Comparison of ENCODE assay signal across 16 mouse cellular contexts in the genomic region with DNA sequence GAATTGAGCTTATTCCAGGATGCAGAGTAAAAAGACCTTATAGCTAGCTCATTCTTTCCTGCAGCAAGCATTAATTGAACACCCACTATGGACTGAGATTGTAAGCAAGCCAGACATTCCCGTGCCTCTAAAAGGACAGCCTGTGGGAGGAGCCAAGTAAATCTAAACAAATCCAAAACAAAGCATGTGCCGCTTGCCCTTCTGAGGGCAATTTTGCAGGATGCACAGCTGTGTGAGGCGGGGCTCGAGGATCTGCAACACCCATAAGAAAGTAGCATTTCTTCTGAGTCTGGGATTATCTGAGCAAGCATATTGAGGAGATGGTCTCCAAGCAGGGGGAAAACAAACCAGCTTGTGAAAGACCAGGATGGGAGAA. TPM values are rescaled to one million over a fixed set of nuclear protein-coding genes. Genes with fewer than 3 reads are reported as not detected.
A peak's percentile ranks its signal among the peaks of the same experiment; 100 is the strongest.
DNase-seq lines count a peak whose midpoint lies in the region; ATAC-seq lines count a peak whose summit lies in the region.
"Had no signal": no experiment of that assay in that cellular context is flagged by ENCODE, and none has a peak within 500 bp of the region (broad histone marks: within the 10 kb centered on the region; RNA-seq: fewer than 3 reads in every experiment).

No protein-coding gene starts in this region.

- peak; percentile 43; the same call in 1 of the 2 replicates for ATAC-seq in kidney, embryonic 14.5 days (ENCODE audit: low FRiP score, low TSS enrichment)
- ATAC-seq in forebrain, embryonic 15.5 days (replicated peaks): peak; percentile 68
- ATAC-seq: liver, postnatal 0 days; midbrain, embryonic 13.5 days had no signal

- no peaks in the 10 kb centered on the region for H3K9me3 ChIP-seq in kidney, embryonic 14.5 days (ENCODE audit: control insufficient read depth, low read length)
- no peaks in the 10 kb centered on the region for H3K9me3 ChIP-seq in forebrain, embryonic 15.5 days
- H3K9me3 ChIP-seq: limb, embryonic 12.5 days; midbrain, embryonic 13.5 days had no signal

- no peaks in the 10 kb centered on the region for H3K36me3 ChIP-seq in kidney, embryonic 14.5 days (ENCODE audit: control insufficient read depth, insufficient read depth, low read length)
- no peaks in the 10 kb centered on the region for H3K36me3 ChIP-seq in forebrain, embryonic 15.5 days
- H3K36me3 ChIP-seq: heart, embryonic 12.5 days; limb, embryonic 12.5 days; midbrain, embryonic 13.5 days had no signal

- no peak overlapping the region for H3K4me2 ChIP-seq in kidney, embryonic 14.5 days (replicated peaks; ENCODE audit: low read depth, low read length)
- no peak overlapping the region for H3K4me2 ChIP-seq in forebrain, embryonic 15.5 days (replicated peaks)
- H3K4me2 ChIP-seq: heart, embryonic 12.5 days; limb, embryonic 12.5 days; midbrain, embryonic 13.5 days had no signal

- no peaks in the 10 kb centered on the region for H3K4me1 ChIP-seq in kidney, embryonic 14.5 days (ENCODE audit: control insufficient read depth, insufficient read depth, low read length)
- peaks cover 5% of the 10 kb centered on the region for H3K4me1 ChIP-seq in forebrain, embryonic 15.5 days
- H3K4me1 ChIP-seq: heart, embryonic 12.5 days; limb, embryonic 12.5 days; midbrain, embryonic 13.5 days had no signal

- H3K27ac ChIP-seq in kidney, embryonic 14.5 days (ENCODE audit: low read depth, low read length): no peak overlapping the region
- no peak overlapping the region for H3K27ac ChIP-seq in forebrain, embryonic 15.5 days (replicated peaks)
- H3K27ac ChIP-seq: limb, embryonic 12.5 days; midbrain, embryonic 13.5 days had no signal

- H3K9ac ChIP-seq in kidney, embryonic 14.5 days (ENCODE audit: low read depth, low read length): no peak overlapping the region
- H3K9ac ChIP-seq in forebrain, embryonic 15.5 days (replicated peaks): no peak overlapping the region
- H3K9ac ChIP-seq: heart, embryonic 12.5 days; limb, embryonic 12.5 days; liver, postnatal 0 days; midbrain, embryonic 13.5 days had no signal

- H3K4me3 ChIP-seq in kidney, embryonic 14.5 days (ENCODE audit: low read length): no peak overlapping the region
- H3K4me3 ChIP-seq in forebrain, embryonic 15.5 days: no peak overlapping the region
- H3K4me3 ChIP-seq: heart, embryonic 12.5 days; limb, embryonic 12.5 days; midbrain, embryonic 13.5 days had no signal

- WGBS in kidney, embryonic 14.5 days: 50% methylated on average over 4 of the region's 4 CpGs
- 25% methylated on average over 4 of the region's 4 CpGs for WGBS in forebrain, embryonic 15.5 days

- no peak for DNase-seq in kidney, postnatal 14 days
- DNase-seq in NIH3T3 (ENCODE audit: low read depth): peak; percentile 17
- peak; percentile 24 for DNase-seq in lung, postnatal 36 days
- DNase-seq in c-Kit-positive CD71-positive TER-119-positive erythroid progenitor cells, embryonic 14.5 days (ENCODE audit: low spot score): no peak
- DNase-seq in urinary bladder, adult 2 months (ENCODE audit: low spot score): no peak
- DNase-seq: adrenal gland, postnatal 25 days; cerebellum, postnatal 36 days; gastrocnemius, postnatal 36 days; heart, postnatal 4 days; kidney, postnatal 36 days; liver, postnatal 0 days had no signal

- H3K27me3 ChIP-seq in kidney, embryonic 14.5 days (ENCODE audit: control insufficient read depth, insufficient read depth, low read length): no peaks in the 10 kb centered on the region
- H3K27me3 ChIP-seq in forebrain, embryonic 15.5 days: no peaks in the 10 kb centered on the region
- H3K27me3 ChIP-seq: heart, embryonic 12.5 days; limb, embryonic 12.5 days; midbrain, embryonic 13.5 days had no signal

RNA-seq across cellular contexts. Expression of a gene that starts 43.2 kb away (rescaled TPM):
- polyA plus RNA-seq in kidney, embryonic 14.5 days (2014; fragmentation: Nextera tagmentation; extraction: Ambion mirVana): 21.3 and 36.3 TPM in 2 replicates
- polyA plus RNA-seq in forebrain, embryonic 15.5 days (2015; fragmentation: Nextera tagmentation; extraction: Ambion mirVana): 8.5 and 12.4 TPM in 2 replicates
- polyA plus RNA-seq in urinary bladder, adult 2 months (2012; rRNA removed): 26.4 and 29.6 TPM in 2 replicates

Comparison
In these comparisons a context has a peak if more than half of its experiments do, and no peak if none do; other contexts are left out.
1. DNase-seq: peak in NIH3T3 (single experiment) and lung, postnatal 36 days (single experiment); none in kidney, postnatal 14 days (single experiment), c-Kit-positive CD71-positive TER-119-positive erythroid progenitor cells, embryonic 14.5 days (single experiment) and urinary bladder, adult 2 months (single experiment).